Mouse (Mus musculus) telencephalon, adult 2 months (tissue): Measurements from ENCODE around the gene Dok3.

ENCODE experiments used
- DNase-seq: peaks from one replicate; pipeline ENCODE4 v3.0.0-alpha.2; 2011; ENCODE audit warnings: low read depth, low spot score

Gene Dok3

DNA sequence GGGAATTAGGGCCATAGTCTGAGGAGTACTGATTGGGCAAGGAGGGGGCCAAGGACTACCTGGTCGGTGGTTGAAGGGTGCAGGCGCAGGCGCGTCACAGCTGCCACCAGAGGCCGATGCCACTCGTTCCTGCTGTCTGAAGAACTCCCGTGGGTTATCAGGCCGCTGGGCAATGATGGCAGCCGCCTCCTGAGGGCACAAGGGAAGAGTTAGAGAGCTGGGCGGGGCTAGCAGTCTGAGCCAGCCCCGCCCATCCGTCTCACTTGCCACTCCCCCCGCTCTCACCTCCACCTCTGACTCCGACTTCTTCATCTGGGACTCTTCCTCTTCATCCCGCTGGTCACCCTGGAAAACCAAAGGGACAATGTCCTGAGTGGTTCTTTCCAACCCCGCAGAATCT, 51.6 kb downstream of the Dok3 start:
- no peak for DNase-seq

DNA sequence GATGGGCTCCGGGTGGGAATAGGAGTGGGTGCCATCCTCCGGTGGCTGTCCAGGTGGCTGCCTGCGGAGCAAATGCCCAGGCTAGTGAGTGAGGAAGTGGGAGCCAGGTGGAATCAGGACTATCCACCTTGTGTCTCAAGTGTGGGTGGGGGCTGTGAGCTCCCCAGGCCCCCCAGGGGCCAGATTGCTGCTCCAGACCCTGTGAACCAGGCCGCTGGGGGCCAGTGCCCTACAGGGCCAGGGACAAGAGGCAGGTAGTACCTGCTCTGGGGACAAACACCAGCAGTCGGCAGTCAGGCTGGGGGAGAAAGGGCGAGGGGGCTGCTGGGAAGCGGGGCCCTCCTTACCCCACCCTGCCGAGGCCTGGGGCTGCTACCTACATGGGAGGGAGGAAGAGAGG, 52.8 kb downstream of the Dok3 start:
- no peak for DNase-seq

DNA sequence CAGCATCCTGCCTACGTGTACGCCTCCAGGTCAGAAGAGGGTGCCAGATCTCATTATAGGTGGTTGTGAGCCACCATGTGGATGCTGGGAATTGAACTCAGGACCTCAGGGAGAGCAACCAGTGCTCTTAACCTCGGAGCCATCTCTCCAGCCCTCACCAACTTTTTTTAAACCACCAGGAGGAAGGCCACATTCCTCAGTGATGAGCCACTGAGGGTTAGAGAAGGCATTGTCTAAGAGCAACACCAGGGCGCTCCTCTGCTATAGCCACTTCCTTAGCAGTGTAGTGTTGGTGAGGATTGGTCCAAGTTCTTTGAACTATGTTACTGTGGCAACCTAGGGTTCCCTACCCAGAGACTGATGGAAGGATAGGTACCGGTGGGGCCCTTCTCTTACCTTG, 53.3 kb downstream of the Dok3 start:
- DNase-seq, result no peak

DNA sequence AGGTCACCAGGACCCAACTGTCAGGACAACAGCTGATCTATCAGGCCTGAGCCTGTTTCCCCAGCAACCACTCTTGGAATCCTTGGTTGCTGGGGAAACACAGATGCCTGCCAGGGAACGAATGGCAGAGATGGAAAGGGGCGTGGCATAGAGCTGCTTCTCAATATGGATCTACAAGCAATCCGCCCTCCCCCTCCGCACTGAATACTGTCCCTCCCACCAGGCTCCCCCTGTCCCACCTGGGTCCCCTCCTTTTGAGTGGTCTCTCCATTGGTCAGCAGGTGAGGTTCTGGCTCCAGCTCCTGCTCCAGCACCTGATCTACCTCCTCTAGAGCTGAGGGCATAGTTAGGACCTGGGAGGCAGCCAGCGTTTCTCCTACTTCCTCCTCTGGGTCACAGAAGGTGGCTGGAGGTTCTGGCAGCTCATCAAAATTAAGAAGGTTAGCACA, 54.5 kb downstream of the Dok3 start:
- DNase-seq, result no peak

DNA sequence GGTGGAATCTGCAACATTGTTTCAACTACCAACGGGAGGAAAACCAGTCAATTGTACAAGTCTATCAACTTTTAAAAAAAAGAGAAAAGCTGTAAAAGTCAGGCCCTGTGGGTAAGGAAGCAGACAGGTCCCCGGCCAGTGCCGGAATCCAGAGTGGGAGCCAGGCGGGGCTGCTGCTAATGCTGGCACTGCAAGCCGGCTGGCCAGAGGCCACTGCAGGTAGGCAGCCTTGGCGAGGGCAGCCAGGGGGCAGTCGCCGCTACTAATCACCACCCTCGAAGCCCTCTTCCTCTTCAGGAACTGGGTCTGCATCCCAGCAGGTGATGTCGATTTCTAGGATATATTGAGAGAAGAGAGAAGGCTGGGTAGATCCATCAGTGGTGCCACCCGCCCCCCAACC, 55.1 kb downstream of the Dok3 start:
- DNase-seq, result no peak
